Mouse (Mus musculus) adrenal gland, adult 2 months (tissue): ENCODE results near the gene Spata32. TPM values are rescaled to one million over a fixed set of nuclear protein-coding genes. Genes with fewer than 3 reads are reported as not detected.

Experiments
- DNase-seq: peaks from one replicate; pipeline ENCODE4 v3.0.0; 2021
- long read RNA-seq: library from polyadenylated mRNA; stranded (forward); transcript quantifications from one replicate; pipeline ENCODE4 v2.0.0, GENCODE M21; 2021
- polyA plus RNA-seq: library from polyadenylated mRNA; depleted of rRNA; stranded (reverse); fragments of >200 nt; gene quantifications from 2 replicates; pipeline ENCODE4 v1.2.3, GENCODE M21; 2012; rRNA removed
- total RNA-seq, 2 experiments: library from RNA; stranded (reverse); gene quantifications; 2 replicates each; pipeline ENCODE4 v1.2.3; 2021

The Spata32 gene
- total RNA-seq, result not detected
- not detected in 2 replicates for polyA plus RNA-seq
- long read RNA-seq, result 0 reads

- peak; percentile 73 for DNase-seq
Observed at GRCm38 (mm10) chr11:103217790-103218516, at the start of gene Spata32. Gene Spata32 (minus strand): TSS chr11:103218432.

- peak; percentile 100 for DNase-seq
Observed at GRCm38 (mm10) chr11:103267346-103268219, 49.4 kb upstream of the Spata32 start, which contains the start of gene Map3k14. Gene Map3k14 (minus strand): TSS chr11:103267472.

GRCm38 (mm10) chr11:103266729-103267345 lies 48.6 kb upstream of the Spata32 start:
- no peak for DNase-seq

GRCm38 (mm10) chr11:103265856-103266255 lies 47.6 kb upstream of the Spata32 start:
- no peak for DNase-seq

- no peak for DNase-seq
Observed at GRCm38 (mm10) chr11:103265211-103265610, 47.0 kb upstream of the Spata32 start.

GRCm38 (mm10) chr11:103264427-103265005 lies 46.3 kb upstream of the Spata32 start:
- no peak for DNase-seq

GRCm38 (mm10) chr11:103263551-103263950 lies 45.3 kb upstream of the Spata32 start:
- no peak for DNase-seq

- peak; percentile 84 for DNase-seq
Observed at GRCm38 (mm10) chr11:103262412-103263267, 44.4 kb upstream of the Spata32 start.

GRCm38 (mm10) chr11:103261671-103262411 lies 43.6 kb upstream of the Spata32 start:
- peak; percentile 81 for DNase-seq

GRCm38 (mm10) chr11:103260515-103261192 lies 42.4 kb upstream of the Spata32 start:
- peak; percentile 74 for DNase-seq

GRCm38 (mm10) chr11:103260034-103260433 lies 41.8 kb upstream of the Spata32 start:
- no peak for DNase-seq

GRCm38 (mm10) chr11:103257938-103258481 lies 39.8 kb upstream of the Spata32 start:
- peak; percentile 82 for DNase-seq

GRCm38 (mm10) chr11:103253605-103254004 lies 35.4 kb upstream of the Spata32 start:
- no peak for DNase-seq

GRCm38 (mm10) chr11:103252380-103252779 lies 34.1 kb upstream of the Spata32 start:
- DNase-seq, result no peak

- no peak for DNase-seq
Observed at GRCm38 (mm10) chr11:103250324-103250723, 32.1 kb upstream of the Spata32 start.

- DNase-seq, result no peak
Observed at GRCm38 (mm10) chr11:103249509-103249908, 31.3 kb upstream of the Spata32 start.

- DNase-seq, result no peak
Observed at GRCm38 (mm10) chr11:103248837-103249236, 30.6 kb upstream of the Spata32 start.

- peak; percentile 71 for DNase-seq
Observed at GRCm38 (mm10) chr11:103247504-103248177, 29.4 kb upstream of the Spata32 start.
